Mouse (Mus musculus) adrenal gland, postnatal 4 days (tissue): ENCODE results near the gene Myo3b. TPM values are rescaled to one million over a fixed set of nuclear protein-coding genes. Genes with fewer than 3 reads are reported as not detected.

Experiments
- DNase-seq, 2 experiments: peaks; one replicate each; pipeline ENCODE4 v3.0.0; 2021 to 2022; ENCODE audit warnings: low spot score in 2 of 2, mixed read lengths in 2 of 2
- total RNA-seq, 2 experiments: library from RNA; stranded (reverse); gene quantifications; 2 replicates each; pipeline ENCODE4 v1.2.3; 2021

The Myo3b gene
- total RNA-seq, 2 experiments from 2014 or later, result 0.06 to 0.20 TPM

DNA sequence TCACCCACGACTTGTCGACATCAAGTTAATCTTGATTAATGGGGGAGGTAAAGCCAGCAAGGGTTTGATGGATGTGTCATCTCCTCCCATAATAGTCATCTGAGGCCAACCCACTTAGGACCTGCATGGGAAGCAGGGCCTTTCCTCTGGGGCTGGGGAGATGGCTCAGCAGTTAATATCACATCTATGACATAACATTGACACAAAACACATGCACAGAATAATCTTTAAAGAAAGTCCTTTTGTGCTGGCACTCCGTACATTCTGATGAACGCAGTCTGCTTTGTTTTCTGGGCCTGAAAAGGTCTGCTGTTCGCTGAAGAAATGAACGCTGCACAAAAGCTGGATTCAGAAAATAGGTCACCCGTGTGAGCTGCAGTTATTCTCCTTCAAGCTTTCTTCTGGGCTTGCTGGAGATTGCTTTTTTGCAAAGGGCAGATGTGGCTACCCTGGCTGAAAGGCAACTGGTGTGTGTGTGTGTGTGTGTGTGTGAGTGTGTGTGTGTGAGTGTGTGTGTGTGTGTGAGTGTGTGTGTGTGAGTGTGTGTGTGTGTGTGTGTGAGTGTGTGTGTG, 26.9 kb downstream of the Myo3b start:
- no peak for DNase-seq

DNA sequence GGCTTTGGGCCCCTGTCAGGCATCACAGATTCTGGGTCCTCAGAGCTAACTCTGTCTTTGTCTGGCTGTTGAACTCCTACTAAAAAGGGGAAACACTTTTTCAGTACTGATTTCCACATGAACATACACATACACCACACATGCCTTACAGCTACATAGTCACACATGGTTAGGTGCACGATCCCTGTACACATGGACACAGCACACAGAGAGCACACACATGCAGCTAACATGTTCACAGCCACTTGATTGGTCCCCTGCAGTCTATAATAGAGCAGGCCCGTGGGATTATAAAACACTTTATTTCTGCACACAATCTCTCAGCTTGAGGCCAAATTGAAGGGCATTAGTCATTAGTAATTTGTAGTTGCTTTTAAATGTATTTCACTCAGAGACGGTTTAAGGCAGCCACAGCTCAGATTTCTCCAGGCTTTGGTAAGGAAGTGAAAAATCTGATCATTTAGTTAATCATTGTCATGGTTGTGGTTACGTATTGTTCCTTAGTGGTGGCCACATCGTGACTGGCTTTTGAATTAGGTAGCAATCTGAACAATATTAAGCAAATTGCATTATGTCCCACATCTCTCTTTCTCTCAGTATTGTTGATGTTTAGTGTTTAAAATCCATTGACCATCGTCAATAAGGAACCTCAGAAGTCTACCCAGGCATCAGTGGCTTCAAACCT, 27.6 kb downstream of the Myo3b start:
- no peak for DNase-seq

DNA sequence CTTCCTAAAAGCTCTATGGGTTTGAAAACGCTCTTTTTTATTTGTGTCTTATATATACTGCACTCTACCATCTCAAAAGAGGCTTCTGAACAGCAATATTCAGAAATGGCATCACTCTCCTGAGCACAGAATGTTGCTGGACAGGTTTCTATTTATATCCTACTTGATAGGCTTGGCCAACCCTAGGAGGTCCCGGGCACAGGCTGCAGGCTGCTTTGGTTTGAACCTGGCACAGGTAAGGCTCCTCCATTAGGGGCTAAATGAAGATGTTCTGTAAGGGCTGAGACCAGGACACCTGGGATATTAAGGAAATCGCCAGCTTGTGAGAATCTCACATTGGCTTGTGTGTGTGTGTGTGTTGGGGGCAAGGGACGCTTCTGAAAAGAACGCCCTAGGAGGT, 30.9 kb downstream of the Myo3b start:
- no peak for DNase-seq

DNA sequence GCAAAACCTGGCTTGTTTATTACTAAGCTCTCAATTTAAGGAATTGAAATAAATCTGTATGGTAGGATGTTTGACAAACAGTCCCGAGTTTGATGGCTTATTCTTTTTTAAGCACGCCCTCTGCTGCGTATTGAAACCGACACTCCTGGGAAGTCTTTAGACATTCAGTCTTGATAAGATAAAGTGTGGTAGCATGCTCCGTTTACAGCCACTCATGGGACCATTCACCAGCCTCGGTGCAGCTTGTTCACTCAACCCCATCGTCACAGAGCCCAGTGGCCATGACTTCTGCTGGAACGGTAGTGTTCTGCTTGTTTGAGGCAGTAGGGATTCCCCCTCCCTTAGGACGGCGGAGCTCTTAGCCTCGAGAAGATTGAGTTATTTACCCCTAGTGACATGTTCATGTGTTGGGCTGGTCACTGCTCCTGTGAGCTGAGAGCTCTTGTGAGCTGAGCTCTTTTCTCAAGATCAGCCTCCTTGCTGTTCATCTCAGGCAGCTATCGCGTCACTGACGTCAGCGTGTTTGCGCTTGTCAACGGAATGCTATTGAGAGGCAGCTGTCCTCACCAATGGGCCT, 44.6 kb downstream of the Myo3b start:
- no peak for DNase-seq

DNA sequence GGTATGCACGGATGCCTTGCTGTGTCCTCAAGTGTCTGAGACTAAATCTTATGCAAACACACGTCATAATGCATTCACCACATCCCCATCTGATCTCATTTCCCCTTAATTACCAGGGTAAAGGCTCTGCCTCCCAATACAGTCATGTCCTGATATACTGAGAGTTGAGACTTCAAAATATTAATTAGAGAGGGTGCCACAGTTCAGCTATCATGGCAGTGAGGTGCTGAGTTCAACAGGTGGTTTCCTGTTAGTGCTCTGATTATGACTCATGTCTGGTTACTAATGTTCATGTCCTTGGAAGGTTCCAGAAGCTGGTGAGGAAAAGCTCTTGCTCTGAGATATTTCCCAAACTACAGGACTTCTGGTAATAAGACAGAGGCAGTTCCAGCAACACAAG, 52.3 kb downstream of the Myo3b start:
- no peak for DNase-seq

DNA sequence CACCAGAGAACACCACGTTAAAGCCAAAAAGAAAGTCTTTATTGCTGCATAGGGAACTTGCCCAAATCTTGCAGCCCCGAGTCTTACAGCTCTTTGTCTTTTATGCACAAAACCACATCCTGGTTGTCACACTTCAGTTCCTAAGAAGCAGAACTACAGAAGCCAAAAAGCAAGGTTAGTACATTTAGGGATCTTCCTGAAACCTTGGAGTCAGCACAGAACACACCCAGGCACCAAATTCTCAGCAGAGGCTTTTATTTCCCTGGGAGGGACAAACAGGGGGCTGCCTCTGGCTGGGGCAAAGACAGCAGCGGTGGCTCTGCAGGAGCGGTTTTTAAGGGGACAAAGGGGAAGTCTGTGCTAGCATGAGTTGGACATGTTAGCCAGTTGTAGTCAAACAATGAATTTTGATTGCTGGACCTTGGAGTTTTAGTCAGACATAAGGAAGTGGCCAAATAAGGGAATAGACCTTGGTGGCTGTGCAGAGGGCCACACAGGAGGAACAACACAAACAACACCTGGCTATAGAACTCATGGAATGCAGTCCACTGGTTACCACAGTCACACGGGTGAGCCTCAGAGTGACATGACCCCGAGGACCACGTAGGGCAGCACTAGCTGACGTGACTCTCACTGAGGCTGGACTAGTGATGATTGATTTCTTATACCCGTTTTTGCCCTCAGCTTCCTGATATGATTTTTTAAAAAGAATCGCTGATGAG, 53.0 kb downstream of the Myo3b start:
- DNase-seq, result no peak

DNA sequence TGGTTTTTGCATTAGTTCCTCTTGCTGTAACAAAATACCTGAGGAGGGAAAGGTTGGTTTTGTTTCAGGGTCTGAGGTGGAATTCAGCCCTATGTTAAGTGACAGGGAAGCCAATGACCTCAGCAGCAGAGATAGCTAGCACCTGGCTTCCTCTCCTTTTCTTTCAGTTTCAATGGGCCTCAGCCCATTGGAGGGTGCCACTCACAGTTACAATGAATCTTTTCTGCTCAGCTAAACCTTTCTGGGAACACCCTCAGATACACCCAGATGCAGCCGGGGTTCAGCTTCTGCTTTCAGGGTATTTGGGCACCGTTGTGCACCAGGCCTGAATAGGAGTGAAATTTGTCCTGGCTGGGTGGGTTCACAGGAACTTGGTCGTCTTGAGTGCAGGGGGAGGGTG, 53.7 kb downstream of the Myo3b start:
- no peak for DNase-seq

DNA sequence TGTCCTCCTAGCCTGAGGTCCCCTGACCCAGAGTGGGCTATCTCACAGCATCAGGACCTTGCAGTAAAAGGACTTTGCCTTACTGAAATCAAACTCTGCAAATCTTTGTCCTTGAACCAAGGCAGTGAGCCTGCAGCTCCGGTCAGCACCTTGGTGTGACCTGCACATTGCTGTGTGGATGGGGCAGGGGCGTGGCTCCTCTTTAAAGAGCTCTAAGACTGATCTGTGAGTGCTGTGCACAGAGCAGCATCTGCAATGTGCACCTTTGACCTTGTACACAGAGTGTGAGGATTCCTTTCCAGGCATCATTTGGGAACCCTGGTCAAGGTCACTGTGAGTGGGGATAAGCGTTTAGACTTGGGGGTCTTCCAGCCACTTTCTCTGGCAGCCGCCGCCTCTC, 55.5 kb downstream of the Myo3b start:
- DNase-seq, result no peak

DNA sequence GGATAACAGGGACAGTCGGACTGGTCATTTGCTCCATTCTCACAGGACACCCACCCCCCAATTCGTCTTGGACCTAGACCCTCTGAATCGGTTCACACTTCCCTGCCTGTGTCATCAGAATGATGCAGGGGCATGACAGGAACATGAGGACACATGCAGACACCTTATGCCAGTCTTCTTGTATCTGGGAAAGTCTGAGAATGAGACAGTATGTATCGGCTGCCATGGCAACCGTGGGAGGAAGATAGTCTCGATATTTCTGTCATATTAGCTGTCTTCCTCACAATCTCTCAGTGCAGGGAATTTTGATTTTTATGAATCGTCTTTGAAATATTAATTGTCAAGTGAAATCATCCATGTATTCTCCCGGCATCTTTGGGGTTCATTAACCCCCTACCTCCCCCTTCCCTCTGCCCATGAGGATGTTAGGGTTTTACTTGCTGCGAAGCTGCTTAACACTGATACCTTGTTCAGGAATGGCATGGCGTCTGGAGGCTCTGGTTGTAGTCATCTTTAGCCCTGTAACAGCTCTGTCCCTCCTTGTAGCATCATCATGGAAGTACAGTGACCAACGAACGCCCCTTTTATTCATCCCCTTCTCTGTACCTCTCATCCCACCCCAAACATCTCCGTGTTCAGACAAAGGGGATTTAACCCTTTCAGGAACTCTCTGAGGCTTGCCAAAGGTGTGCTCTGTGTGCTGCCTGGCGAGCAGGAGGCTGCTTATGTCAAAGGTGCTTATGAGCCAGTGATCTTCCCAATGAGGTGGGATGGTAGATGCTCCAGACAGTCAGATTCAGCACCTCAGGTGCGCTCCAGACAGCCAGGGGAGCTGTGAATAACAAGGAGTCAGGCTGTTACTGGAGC, 58.5 kb downstream of the Myo3b start:
- no peak for DNase-seq

DNA sequence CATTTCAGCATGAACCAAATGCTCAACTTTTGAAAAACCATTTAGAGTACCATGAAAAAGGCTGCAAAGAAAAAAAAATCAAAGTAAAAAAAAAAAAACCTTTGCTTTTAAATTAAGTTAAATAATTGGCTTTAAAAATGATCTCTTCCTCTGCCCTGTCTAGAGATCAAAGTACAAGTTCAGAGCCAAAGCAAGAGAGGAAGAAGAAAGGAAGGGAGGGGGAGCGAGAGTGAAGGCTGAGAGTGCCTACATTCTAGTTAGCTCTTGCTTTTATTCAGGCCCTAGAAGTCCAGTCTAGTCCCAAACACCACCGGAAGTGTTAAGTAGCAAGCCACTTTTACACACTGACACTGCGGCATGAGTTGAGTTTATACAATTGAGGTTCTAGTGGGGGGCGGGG, 60.5 kb downstream of the Myo3b start:
- no peak for DNase-seq

DNA sequence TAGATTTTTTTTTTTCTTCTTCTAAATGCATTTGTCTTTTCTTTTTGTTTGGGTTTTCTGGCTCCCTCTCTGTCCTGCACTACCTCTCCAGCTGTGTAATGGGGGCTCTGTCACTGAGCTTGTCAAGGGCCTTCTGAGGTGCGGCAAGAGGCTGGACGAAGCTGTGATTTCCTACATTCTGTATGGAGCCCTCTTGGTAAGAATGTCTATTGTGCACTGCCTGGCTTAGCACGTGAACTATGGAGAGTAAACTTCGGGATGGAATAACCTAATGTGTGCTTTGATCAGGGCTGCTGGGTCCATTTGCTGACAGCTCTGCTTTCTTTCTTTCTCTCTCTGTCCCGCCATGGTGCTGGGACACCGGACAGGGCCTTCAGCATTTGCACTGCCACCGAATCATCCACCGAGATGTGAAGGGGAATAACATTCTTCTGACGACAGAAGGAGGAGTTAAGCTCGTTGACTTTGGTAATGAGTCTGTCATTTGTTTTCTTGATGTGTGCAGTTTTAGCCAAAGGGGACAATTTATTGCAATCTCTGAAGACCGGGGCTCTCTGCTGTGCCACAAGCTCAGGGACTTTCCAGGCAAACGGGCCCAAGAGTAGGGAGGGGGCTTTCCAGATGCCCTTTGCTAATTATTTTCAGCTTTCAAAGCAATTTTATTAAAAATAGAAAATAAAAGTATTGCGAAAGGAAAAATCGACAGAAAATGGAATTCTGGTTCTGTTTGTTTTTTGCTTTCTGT, 66.5 kb downstream of the Myo3b start:
- DNase-seq, result no peak

DNA sequence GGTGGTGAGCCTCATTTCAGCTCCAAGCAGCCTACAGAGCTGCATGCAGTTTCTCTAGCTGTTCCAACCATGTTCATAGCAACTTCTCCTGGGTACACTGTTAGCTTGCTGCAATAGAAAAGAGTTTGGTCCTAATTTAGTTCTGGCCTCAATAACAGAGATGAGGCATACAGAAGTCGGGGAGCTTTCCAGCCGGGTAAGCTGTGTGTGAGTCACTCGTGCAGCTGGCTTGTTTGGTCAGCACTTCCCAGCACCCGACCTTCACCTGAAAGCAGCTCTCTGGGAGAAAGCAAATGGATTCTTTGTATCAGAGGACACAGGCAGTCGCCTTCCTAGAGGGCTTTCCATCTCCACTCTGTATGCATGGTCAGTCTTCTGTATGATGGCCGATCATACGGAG, 70.1 kb downstream of the Myo3b start:
- DNase-seq, result no peak

DNA sequence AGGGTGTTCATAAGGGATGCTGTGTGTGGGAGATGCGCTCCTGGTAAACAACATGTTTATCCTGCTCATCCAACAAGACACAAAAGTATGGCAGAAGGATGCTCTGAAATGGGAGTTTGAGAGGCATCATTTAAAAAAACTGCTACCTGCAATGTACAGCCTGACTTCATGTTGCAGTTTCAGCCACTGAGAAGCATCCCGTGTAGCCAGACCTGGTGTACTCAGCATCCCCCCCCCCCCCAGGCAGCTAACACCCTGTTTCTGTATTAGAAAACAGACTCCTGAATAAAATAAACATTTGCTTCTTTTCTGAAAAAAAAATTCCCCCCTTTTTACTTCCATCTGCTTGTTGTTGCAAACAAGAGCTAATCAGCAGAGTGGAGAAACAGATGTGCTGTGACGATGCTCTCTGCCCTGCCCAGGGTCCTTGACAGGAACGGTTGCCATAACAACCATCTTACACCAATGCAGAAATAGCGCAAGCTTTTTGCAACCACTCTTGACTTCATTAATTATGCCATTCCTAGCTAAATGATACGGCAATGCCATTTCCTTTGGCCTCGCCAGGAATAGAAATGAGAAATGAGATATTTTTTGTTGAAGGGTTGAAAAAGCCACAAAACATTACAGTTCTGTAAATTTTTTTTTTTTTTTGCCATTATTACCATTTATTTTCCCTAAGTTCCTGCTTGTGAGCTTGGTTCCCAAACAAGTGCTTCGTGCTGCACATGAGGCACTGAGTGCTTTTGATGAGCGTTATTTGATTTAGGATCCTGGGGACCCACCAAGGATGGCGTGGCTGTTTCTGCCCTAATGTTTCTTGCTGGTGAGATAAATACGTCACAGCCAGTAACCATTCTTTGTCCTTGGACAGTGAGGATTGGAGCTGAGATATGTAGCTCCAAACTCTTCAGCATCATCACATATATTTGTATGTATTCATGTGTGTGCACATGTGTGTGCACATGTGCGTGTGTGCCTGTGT, 75.2 kb downstream of the Myo3b start:
- no peak for DNase-seq

DNA sequence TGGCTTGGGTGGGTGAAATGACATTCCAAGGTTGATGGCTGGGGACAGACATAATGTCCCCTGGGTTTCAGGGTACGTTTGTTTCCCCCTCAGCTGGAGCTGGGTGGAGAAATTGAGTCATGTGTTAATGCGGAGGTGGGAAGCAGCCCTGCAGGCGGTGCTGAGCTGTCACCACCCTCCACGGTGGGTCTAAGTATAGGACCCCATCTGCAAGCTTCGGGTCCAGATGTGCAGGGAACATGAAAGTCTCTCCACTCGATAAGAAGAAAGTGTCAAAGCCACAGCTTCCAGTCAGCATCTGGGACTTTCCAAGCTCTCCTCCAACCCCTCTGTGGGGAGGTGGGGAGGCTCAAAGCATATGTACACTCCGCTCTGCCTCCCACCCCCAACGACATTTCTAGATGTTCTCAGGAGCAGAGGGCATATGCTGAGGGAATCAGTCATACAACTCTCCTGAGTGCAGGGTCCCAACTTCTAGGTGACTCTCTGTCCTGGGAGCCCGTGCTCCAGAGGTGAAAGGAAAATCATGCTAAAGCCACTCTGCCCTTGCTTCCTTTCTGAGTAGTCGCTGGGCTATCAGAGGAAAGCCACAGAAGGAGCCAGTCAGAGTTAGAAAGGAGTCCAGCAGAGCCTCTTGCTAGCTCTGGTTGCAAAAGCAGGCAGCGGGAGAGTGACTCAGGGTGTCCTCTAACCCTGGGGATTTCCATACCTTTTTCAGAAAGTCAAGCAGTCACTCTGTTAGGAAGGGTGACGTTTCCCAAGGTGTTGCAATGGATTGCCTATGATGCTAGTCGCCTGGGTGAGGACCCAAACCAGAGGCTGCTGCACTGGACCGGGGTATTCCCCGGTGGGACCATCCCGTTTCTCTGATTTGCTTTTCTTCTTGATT, 79.7 kb downstream of the Myo3b start:
- no peak for DNase-seq

DNA sequence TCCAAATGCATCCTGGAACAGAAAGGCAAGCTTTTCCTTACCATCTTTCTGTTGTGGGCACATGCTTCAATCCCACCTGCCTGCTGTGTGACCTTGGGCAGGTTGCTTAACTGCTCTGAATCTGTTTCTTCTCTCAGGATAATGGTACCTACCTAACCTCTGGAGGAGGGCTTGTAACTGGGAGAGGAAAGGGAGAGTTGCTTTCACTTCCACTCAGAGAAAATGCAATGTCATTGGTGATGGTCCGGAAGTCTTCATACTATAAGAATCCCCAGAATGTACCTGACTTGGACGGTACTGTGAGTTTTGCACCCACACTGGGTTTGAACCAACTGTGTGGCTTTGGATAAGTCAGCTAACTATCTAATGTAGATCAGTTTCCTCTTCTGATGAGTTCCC, 80.3 kb downstream of the Myo3b start:
- no peak for DNase-seq

DNA sequence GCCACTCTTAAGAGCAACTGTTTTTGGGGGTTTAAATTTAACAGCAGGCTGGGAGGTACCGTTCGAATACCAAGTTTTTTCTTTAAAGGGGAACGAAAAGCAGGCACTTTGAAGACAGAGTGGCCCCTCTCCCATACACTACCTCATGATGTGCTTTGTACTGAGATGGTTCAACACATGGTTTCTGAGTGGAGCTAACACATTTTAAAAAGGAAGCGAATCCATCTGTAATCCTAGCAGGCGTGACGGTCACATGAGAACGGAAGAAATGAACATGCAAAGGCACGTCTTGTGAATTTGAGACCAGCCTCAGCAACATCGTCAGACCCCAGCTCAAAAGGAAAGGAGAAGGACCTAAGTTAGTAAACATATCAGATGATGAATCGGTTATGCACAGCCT, 87.4 kb downstream of the Myo3b start:
- DNase-seq, result no peak

DNA sequence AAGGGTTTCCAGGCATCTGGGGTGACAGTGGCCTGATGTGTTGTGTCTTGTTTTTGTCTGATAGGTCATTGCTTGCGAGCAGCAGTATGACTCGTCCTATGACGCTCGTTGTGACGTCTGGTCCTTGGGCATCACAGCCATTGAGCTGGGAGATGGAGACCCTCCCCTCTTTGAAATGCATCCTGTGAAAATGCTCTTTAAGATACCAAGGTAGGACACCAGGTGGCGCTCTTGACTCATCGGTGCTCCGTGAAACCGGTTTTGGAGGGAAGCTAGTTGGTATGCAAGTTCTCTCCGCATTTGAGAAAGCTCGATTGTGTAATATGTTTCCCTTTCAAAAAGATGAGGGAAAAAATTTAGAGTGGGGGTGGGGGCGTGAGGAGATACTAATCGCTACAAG, 87.9 kb downstream of the Myo3b start:
- DNase-seq, result peak in 1 of 2 experiments; percentile 47

DNA sequence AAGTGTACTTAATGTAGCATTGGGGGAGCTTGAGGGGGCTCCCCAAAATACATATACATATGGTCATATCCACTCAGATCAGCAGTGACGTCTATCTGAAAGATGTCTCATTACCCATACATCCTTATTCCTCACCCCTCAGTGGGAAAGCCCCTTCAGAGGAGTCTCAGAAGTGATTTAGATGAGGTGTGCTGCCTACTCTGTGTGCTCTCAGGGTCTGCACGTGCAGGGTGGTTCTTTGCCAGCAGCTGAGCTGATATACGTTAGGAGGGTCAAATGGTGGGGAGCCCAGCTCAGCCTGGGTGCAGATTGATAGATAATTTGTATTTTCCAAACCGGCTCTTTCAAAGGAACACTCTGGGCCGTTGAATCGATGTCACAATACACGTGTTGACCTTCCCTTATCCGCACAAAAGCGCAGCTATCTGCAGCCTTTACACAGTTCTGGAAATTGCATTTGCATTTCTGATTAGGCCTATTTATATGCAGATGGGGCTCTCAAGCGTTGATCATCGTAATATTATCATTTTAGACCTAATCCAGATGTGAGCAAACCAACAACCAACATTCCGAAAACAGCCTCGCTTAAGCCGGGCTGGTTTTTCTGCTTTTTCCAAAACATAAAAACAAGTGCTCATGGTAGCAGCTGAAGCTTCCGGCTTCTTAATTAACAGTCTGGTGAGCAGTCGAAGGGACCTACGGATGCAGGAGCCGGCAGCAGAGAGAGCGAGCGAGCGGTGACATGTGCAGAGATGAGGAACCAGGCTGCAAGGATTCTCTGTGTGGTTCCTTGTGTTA, 88.6 kb downstream of the Myo3b start:
- DNase-seq, result no peak
